Mouse (Mus musculus): ENCODE data around the gene Phf10. TPM values are rescaled to one million over a fixed set of nuclear protein-coding genes. Genes with fewer than 3 reads are reported as not detected.

The Phf10 gene
- polyA plus RNA-seq, 1 experiment from 2014 or later, result 36.9 TPM

GRCm38 (mm10) chr17:14914401-14914800, 46.7 kb downstream of the Phf10 start:
- 78% methylated on average over 4 of the region's 4 CpGs for WGBS
- no peak overlapping the region for H3K9ac ChIP-seq (ENCODE audit: low read length)
- H3K4me3 ChIP-seq (ENCODE audit: control insufficient read depth in 1 of 2, insufficient read depth in 1 of 2, low read depth in 1 of 2, low read length in 2 of 2), result no peak overlapping the region
- peaks cover 2% of the 10 kb centered on the region; the same call in 1 of the 2 replicates for H3K27me3 ChIP-seq (ENCODE audit: control insufficient read depth, insufficient read depth, low read length)
- H3K4me1 ChIP-seq (ENCODE audit: control insufficient read depth in 2 of 2, insufficient read depth in 2 of 2, low read length in 2 of 2), result no peaks in the 10 kb centered on the region
- no peak overlapping the region for H3K4me2 ChIP-seq (ENCODE audit: low read length)
- no peak overlapping the region for H3K27ac ChIP-seq (replicated peaks in 1 of 2; ENCODE audit: control insufficient read depth in 1 of 2, insufficient read depth in 1 of 2, low read depth in 2 of 2, low read length in 2 of 2)
- no peaks in the 10 kb centered on the region for H3K9me3 ChIP-seq (ENCODE audit: control insufficient read depth, low read length)
- H3K36me3 ChIP-seq (ENCODE audit: control insufficient read depth, insufficient read depth, low read length), result no peaks in the 10 kb centered on the region
- no peak for ATAC-seq (ENCODE audit: insufficient number of reproducible peaks, insufficient read depth, low FRiP score, low read depth)

- Histone ChIP-seq H3K9me3 (ENCODE audit: control insufficient read depth, low read length) (no peaks in the 10 kb centered on the region), H3K27me3 (ENCODE audit: control insufficient read depth, insufficient read depth, low read length) (no peaks in the 10 kb centered on the region), H3K4me1 (ENCODE audit: control insufficient read depth in 2 of 2, insufficient read depth in 2 of 2, low read length in 2 of 2) (no peaks in the 10 kb centered on the region), H3K36me3 (ENCODE audit: control insufficient read depth, insufficient read depth, low read length) (no peaks in the 10 kb centered on the region), H3K27ac (replicated peaks in 1 of 2; ENCODE audit: control insufficient read depth in 1 of 2, insufficient read depth in 1 of 2, low read depth in 2 of 2, low read length in 2 of 2) (no peak overlapping the region), H3K4me3 (ENCODE audit: control insufficient read depth in 1 of 2, insufficient read depth in 1 of 2, low read depth in 1 of 2, low read length in 2 of 2) (no peak overlapping the region), H3K9ac (ENCODE audit: low read length) (no peak overlapping the region), H3K4me2 (ENCODE audit: low read length) (no peak overlapping the region)
- no peak for ATAC-seq (ENCODE audit: insufficient number of reproducible peaks, insufficient read depth, low FRiP score, low read depth)
- 89% methylated on average over 8 of the region's 8 CpGs for WGBS
These were observed 48.1 kb downstream of the Phf10 start for GRCm38 (mm10) chr17:14912981-14913380.

GRCm38 (mm10) chr17:14912420-14912819, 48.7 kb downstream of the Phf10 start:
- Histone ChIP-seq H3K27ac (replicated peaks in 1 of 2; ENCODE audit: control insufficient read depth in 1 of 2, insufficient read depth in 1 of 2, low read depth in 2 of 2, low read length in 2 of 2) (no peak overlapping the region), H3K4me1 (ENCODE audit: control insufficient read depth in 2 of 2, insufficient read depth in 2 of 2, low read length in 2 of 2) (no peaks in the 10 kb centered on the region), H3K4me3 (ENCODE audit: control insufficient read depth in 1 of 2, insufficient read depth in 1 of 2, low read depth in 1 of 2, low read length in 2 of 2) (no peak overlapping the region), H3K27me3 (ENCODE audit: control insufficient read depth, insufficient read depth, low read length) (no peaks in the 10 kb centered on the region), H3K36me3 (ENCODE audit: control insufficient read depth, insufficient read depth, low read length) (no peaks in the 10 kb centered on the region), H3K9ac (ENCODE audit: low read length) (no peak overlapping the region), H3K4me2 (ENCODE audit: low read length) (no peak overlapping the region), H3K9me3 (ENCODE audit: control insufficient read depth, low read length) (no peaks in the 10 kb centered on the region)
- whole genome bisulfite sequencing, result 51% methylated on average over 6 of the region's 6 CpGs
- no peak for ATAC-seq (ENCODE audit: insufficient number of reproducible peaks, insufficient read depth, low FRiP score, low read depth)

GRCm38 (mm10) chr17:14910771-14911170, 50.3 kb downstream of the Phf10 start:
- H3K9me3 ChIP-seq (ENCODE audit: control insufficient read depth, low read length), result no peaks in the 10 kb centered on the region
- no peaks in the 10 kb centered on the region for H3K4me1 ChIP-seq (ENCODE audit: control insufficient read depth in 2 of 2, insufficient read depth in 2 of 2, low read length in 2 of 2)
- no peak overlapping the region for H3K9ac ChIP-seq (ENCODE audit: low read length)
- H3K4me3 ChIP-seq (ENCODE audit: control insufficient read depth in 1 of 2, insufficient read depth in 1 of 2, low read depth in 1 of 2, low read length in 2 of 2), result no peak overlapping the region
- 0 out of 2 replicates have a peak, but pooled peaks cover 4% of the 10 kb centered on the region for H3K27me3 ChIP-seq (ENCODE audit: control insufficient read depth, insufficient read depth, low read length)
- H3K4me2 ChIP-seq (ENCODE audit: low read length), result no peak overlapping the region
- no peaks in the 10 kb centered on the region for H3K36me3 ChIP-seq (ENCODE audit: control insufficient read depth, insufficient read depth, low read length)
- no peak overlapping the region for H3K27ac ChIP-seq (replicated peaks in 1 of 2; ENCODE audit: control insufficient read depth in 1 of 2, insufficient read depth in 1 of 2, low read depth in 2 of 2, low read length in 2 of 2)
- WGBS, result 86% methylated on average over 5 of the region's 5 CpGs
- no peak for ATAC-seq (ENCODE audit: insufficient number of reproducible peaks, insufficient read depth, low FRiP score, low read depth)

- 76% methylated on average over 5 of the region's 5 CpGs for WGBS
- Histone ChIP-seq H3K9me3 (ENCODE audit: control insufficient read depth, low read length) (no peaks in the 10 kb centered on the region), H3K36me3 (ENCODE audit: control insufficient read depth, insufficient read depth, low read length) (no peaks in the 10 kb centered on the region), H3K4me2 (ENCODE audit: low read length) (no peak overlapping the region), H3K9ac (ENCODE audit: low read length) (no peak overlapping the region), H3K27ac (replicated peaks in 1 of 2; ENCODE audit: control insufficient read depth in 1 of 2, insufficient read depth in 1 of 2, low read depth in 2 of 2, low read length in 2 of 2) (no peak overlapping the region), H3K27me3 (ENCODE audit: control insufficient read depth, insufficient read depth, low read length) (0 out of 2 replicates have a peak, but pooled peaks cover 4% of the 10 kb centered on the region), H3K4me3 (ENCODE audit: control insufficient read depth in 1 of 2, insufficient read depth in 1 of 2, low read depth in 1 of 2, low read length in 2 of 2) (no peak overlapping the region), H3K4me1 (ENCODE audit: control insufficient read depth in 2 of 2, insufficient read depth in 2 of 2, low read length in 2 of 2) (no peaks in the 10 kb centered on the region)
- ATAC-seq (ENCODE audit: insufficient number of reproducible peaks, insufficient read depth, low FRiP score, low read depth), result no peak
These were observed 51.7 kb downstream of the Phf10 start for GRCm38 (mm10) chr17:14909331-14909730.

GRCm38 (mm10) chr17:14907136-14907535, 53.9 kb downstream of the Phf10 start:
- Histone ChIP-seq H3K27me3 (ENCODE audit: control insufficient read depth, insufficient read depth, low read length) (0 out of 2 replicates have a peak, but pooled peaks cover 4% of the 10 kb centered on the region), H3K27ac (replicated peaks in 1 of 2; ENCODE audit: control insufficient read depth in 1 of 2, insufficient read depth in 1 of 2, low read depth in 2 of 2, low read length in 2 of 2) (no peak overlapping the region), H3K9me3 (ENCODE audit: control insufficient read depth, low read length) (no peaks in the 10 kb centered on the region), H3K9ac (ENCODE audit: low read length) (no peak overlapping the region), H3K4me1 (ENCODE audit: control insufficient read depth in 2 of 2, insufficient read depth in 2 of 2, low read length in 2 of 2) (no peaks in the 10 kb centered on the region), H3K4me2 (ENCODE audit: low read length) (no peak overlapping the region), H3K36me3 (ENCODE audit: control insufficient read depth, insufficient read depth, low read length) (no peaks in the 10 kb centered on the region), H3K4me3 (ENCODE audit: control insufficient read depth in 1 of 2, insufficient read depth in 1 of 2, low read depth in 1 of 2, low read length in 2 of 2) (no peak overlapping the region)
- WGBS, result 59% methylated on average over 12 of the region's 12 CpGs
- no peak for ATAC-seq (ENCODE audit: insufficient number of reproducible peaks, insufficient read depth, low FRiP score, low read depth)

GRCm38 (mm10) chr17:14906611-14907010, 54.5 kb downstream of the Phf10 start:
- Histone ChIP-seq H3K27me3 (ENCODE audit: control insufficient read depth, insufficient read depth, low read length) (0 out of 2 replicates have a peak, but pooled peaks cover 4% of the 10 kb centered on the region), H3K4me1 (ENCODE audit: control insufficient read depth in 2 of 2, insufficient read depth in 2 of 2, low read length in 2 of 2) (no peaks in the 10 kb centered on the region), H3K4me3 (ENCODE audit: control insufficient read depth in 1 of 2, insufficient read depth in 1 of 2, low read depth in 1 of 2, low read length in 2 of 2) (no peak overlapping the region), H3K36me3 (ENCODE audit: control insufficient read depth, insufficient read depth, low read length) (no peaks in the 10 kb centered on the region), H3K27ac (replicated peaks in 1 of 2; ENCODE audit: control insufficient read depth in 1 of 2, insufficient read depth in 1 of 2, low read depth in 2 of 2, low read length in 2 of 2) (no peak overlapping the region), H3K9me3 (ENCODE audit: control insufficient read depth, low read length) (no peaks in the 10 kb centered on the region), H3K4me2 (ENCODE audit: low read length) (no peak overlapping the region), H3K9ac (ENCODE audit: low read length) (no peak overlapping the region)
- WGBS, result 35% methylated on average over 1 of the region's 1 CpGs
- ATAC-seq (ENCODE audit: insufficient number of reproducible peaks, insufficient read depth, low FRiP score, low read depth), result no peak

GRCm38 (mm10) chr17:14904637-14905265, 56.3 kb downstream of the Phf10 start:
- H3K9ac ChIP-seq (ENCODE audit: low read length), result no peak overlapping the region
- H3K4me2 ChIP-seq (ENCODE audit: low read length), result no peak overlapping the region
- H3K36me3 ChIP-seq (ENCODE audit: control insufficient read depth, insufficient read depth, low read length), result no peaks in the 10 kb centered on the region
- no peak overlapping the region for H3K27ac ChIP-seq (replicated peaks in 1 of 2; ENCODE audit: control insufficient read depth in 1 of 2, insufficient read depth in 1 of 2, low read depth in 2 of 2, low read length in 2 of 2)
- no peaks in the 10 kb centered on the region for H3K9me3 ChIP-seq (ENCODE audit: control insufficient read depth, low read length)
- H3K4me1 ChIP-seq (ENCODE audit: control insufficient read depth in 2 of 2, insufficient read depth in 2 of 2, low read length in 2 of 2), result no peaks in the 10 kb centered on the region
- 45% methylated on average over 7 of the region's 7 CpGs for WGBS
- no peak overlapping the region for H3K4me3 ChIP-seq (ENCODE audit: control insufficient read depth in 1 of 2, insufficient read depth in 1 of 2, low read depth in 1 of 2, low read length in 2 of 2)
- 0 out of 2 replicates have a peak, but pooled peaks cover 4% of the 10 kb centered on the region for H3K27me3 ChIP-seq (ENCODE audit: control insufficient read depth, insufficient read depth, low read length)
- ATAC-seq (ENCODE audit: insufficient number of reproducible peaks, insufficient read depth, low FRiP score, low read depth), result no peak
